Mouse (Mus musculus) kidney, embryonic 15.5 days (tissue): ENCODE data around the gene Cd244a. TPM values are rescaled to one million over a fixed set of nuclear protein-coding genes. Genes with fewer than 3 reads are reported as not detected.

Experiments
- ATAC-seq: fragments of 200-750 bp; cut with Nextera tagmentation; replicated peaks from 2 replicates; pipeline ENCODE4 v1.8.0; 2017; ENCODE audit warnings: moderate TSS enrichment; ENCODE audit not compliant: low FRiP score
- H3K27ac ChIP-seq: fragments of 300-500 bp; sonication (generic); 2 replicates; pipeline ENCODE4 v1.5.1; 2015; ENCODE audit warnings: mild to moderate bottlenecking, inconsistent platforms
- H3K27me3 ChIP-seq: fragments of 300-500 bp; sonication (generic); 2 replicates; pipeline ENCODE4 v1.6.1; 2015; ENCODE audit warnings: inconsistent platforms
- H3K36me3 ChIP-seq: fragments of 300-500 bp; sonication (generic); 2 replicates; pipeline ENCODE4 v1.6.1; 2015; ENCODE audit warnings: inconsistent platforms
- H3K4me1 ChIP-seq: fragments of 300-500 bp; sonication (generic); 2 replicates; pipeline ENCODE4 v1.6.1; 2015; ENCODE audit warnings: inconsistent platforms
- H3K4me2 ChIP-seq: fragments of 300-500 bp; sonication (generic); 2 replicates; pipeline ENCODE4 v1.6.1; 2015; ENCODE audit warnings: moderate library complexity, mild to moderate bottlenecking, inconsistent platforms
- H3K4me3 ChIP-seq: fragments of 300-500 bp; sonication (generic); replicated peaks from 2 replicates; pipeline ENCODE4 v1.5.1; 2015; ENCODE audit warnings: mild to moderate bottlenecking, inconsistent platforms
- H3K9ac ChIP-seq: fragments of 300-500 bp; sonication (generic); 2 replicates; pipeline ENCODE4 v1.6.1; 2015; ENCODE audit warnings: mild to moderate bottlenecking, inconsistent platforms
- H3K9me3 ChIP-seq: fragments of 300-500 bp; sonication (generic); replicated peaks from 2 replicates; pipeline ENCODE4 v1.6.1; 2016; ENCODE audit warnings: inconsistent platforms
- WGBS: fragments of 180-500 bp; shearing (Covaris S2); methylation state at CpG from one replicate; pipeline ENCODE4 v1.1.7; 2015; ENCODE audit warnings: mixed read lengths; 5-methylcytosine and 5-hydroxymethylcytosine counted together
- polyA plus RNA-seq: library from polyadenylated mRNA; unstranded; fragments of >200 nt; fragmentation: Nextera tagmentation; extraction: Ambion mirVana; gene quantifications from 2 replicates; pipeline ENCODE4 v1.2.1, GENCODE M21; 2015

Gene Cd244a
- polyA plus RNA-seq, 1 experiment from 2014 or later, result 0.08 TPM

DNA sequence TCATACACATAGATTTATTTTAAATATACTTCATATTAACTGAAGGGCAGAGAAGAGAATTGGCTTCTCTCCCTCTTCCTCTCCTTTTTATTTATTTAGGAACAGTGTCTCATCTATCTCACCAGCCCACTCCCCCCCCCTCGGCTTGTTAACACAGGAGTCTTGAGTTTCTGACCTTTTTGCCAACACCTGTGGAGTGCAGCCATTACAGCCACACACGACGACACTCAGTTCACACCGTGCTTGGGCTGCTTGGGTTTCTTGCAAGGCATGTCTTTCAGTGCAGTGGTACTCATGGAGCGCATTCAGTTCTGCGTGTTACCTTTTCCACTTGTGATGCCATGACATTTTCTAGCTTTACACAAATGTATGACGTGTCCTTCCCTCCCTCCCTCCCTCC, 71.0 kb downstream of the Cd244a start:
- H3K4me2 ChIP-seq, result no peak overlapping the region
- WGBS, result 47% methylated on average over 7 of the region's 7 CpGs
- peak; percentile 25; the same call in 1 of the 2 replicates for ATAC-seq
- H3K36me3 ChIP-seq, result no peaks in the 10 kb centered on the region
- no peaks in the 10 kb centered on the region for H3K4me1 ChIP-seq
- H3K9me3 ChIP-seq, result no peaks in the 10 kb centered on the region
- H3K4me3 ChIP-seq, result no peak overlapping the region
- H3K9ac ChIP-seq, result no peak overlapping the region
- H3K27ac ChIP-seq, result no peak overlapping the region
- no peaks in the 10 kb centered on the region for H3K27me3 ChIP-seq

DNA sequence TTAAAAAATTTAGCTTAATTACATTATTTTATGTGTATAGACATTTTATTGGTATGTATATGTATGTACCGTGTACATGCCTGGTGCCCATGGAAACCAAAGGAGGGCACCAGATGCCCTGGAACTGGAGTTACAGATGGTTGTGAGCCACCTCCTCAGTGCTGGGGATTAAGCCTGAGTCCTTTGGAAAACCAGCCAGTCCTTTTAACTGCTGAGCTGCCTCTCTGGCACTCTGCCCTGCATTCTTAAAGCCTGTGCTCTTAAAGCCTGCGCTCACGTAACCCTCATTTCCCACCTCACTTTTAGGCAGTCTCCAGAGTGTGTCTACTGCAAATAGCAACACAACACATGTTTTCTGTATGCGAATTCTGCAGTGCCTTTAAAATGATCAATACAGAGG, 71.9 kb downstream of the Cd244a start:
- Histone ChIP-seq H3K4me1 (no peaks in the 10 kb centered on the region), H3K36me3 (no peaks in the 10 kb centered on the region), H3K9ac (no peak overlapping the region), H3K27ac (no peak overlapping the region), H3K4me2 (no peak overlapping the region), H3K4me3 (no peak overlapping the region), H3K9me3 (no peaks in the 10 kb centered on the region), H3K27me3 (no peaks in the 10 kb centered on the region)
- 85% methylated on average over 4 of the region's 4 CpGs for WGBS
- ATAC-seq, result no peak

DNA sequence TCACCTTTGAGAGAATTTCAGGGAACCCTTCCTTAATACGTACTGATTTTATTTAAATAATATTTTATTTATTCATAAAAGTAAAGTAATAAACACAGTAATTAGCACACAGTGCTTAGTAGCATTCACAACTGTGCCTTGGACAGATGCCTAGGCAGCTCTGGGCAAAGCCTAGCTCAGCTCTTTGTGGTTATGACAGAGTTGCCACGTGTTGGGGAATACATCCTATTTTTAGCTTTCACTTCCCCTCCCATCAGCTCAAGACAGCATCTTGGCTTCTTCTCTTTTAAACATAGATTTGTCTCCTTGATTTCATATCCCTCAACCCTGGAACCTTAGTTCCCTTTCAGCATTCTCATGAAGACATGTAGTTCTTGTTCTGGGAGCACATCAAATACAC, 72.5 kb downstream of the Cd244a start:
- no peak for ATAC-seq

DNA sequence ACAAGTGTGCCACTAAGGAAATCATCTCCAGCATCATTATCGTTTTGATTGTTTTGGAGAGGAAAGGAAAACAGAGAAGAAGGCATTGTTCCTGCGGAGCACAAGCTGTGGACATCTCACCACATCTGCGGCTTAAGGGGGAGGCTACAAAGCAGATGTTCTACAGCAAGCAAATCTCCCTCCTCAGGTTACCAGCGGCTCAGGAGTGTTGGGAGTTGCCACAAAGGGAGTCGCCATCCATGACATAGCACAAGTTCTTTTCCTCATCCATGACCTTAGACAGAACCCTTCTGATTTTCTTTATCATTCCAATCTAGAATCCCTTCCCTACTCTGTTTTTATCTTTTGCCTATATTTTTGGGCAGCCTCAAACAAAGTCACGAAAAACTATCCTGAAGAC, 76.7 kb downstream of the Cd244a start:
- H3K9ac ChIP-seq, result no peak overlapping the region
- H3K4me2 ChIP-seq, result no peak overlapping the region
- H3K9me3 ChIP-seq, result no peaks in the 10 kb centered on the region
- H3K4me3 ChIP-seq, result no peak overlapping the region
- H3K27ac ChIP-seq, result no peak overlapping the region
- H3K4me1 ChIP-seq, result no peaks in the 10 kb centered on the region
- ATAC-seq, result peak; percentile 78
- H3K27me3 ChIP-seq, result no peaks in the 10 kb centered on the region
- WGBS, result 40% methylated on average over 6 of the region's 6 CpGs
- no peaks in the 10 kb centered on the region for H3K36me3 ChIP-seq

More for the DNA sequence above, 72.5 kb downstream of the Cd244a start:
- H3K36me3 ChIP-seq, result no peaks in the 10 kb centered on the region
- WGBS, result 79% methylated on average over 2 of the region's 2 CpGs
- H3K9ac ChIP-seq, result no peak overlapping the region
- H3K4me1 ChIP-seq, result no peaks in the 10 kb centered on the region
- H3K9me3 ChIP-seq, result no peaks in the 10 kb centered on the region
- H3K4me3 ChIP-seq, result no peak overlapping the region
- no peaks in the 10 kb centered on the region for H3K27me3 ChIP-seq
- H3K4me2 ChIP-seq, result no peak overlapping the region
- no peak overlapping the region for H3K27ac ChIP-seq

DNA sequence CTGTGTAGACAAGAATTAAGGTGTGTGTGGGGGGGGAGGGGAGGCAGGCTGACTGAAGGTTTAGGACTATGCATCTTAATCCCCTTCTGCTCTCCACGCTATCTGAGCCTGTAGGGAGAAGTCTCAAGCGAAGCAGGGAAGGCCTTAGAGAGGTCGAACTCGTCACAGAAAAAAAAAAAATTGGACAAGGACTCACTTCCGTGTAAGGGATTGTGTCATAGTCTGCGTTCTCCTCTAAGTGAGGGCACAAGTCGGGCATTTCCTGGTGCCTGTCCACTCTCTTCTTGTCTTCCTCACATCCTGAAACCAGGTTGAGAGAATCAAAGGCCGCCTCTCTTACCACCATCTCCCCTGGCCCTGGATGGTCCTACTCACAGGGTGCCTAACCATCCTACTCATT, 78.1 kb downstream of the Cd244a start:
- no peak for ATAC-seq
- no peak overlapping the region for H3K27ac ChIP-seq
- no peaks in the 10 kb centered on the region for H3K27me3 ChIP-seq
- H3K9me3 ChIP-seq, result no peaks in the 10 kb centered on the region
- 84% methylated on average over 8 of the region's 8 CpGs for WGBS
- no peaks in the 10 kb centered on the region for H3K4me1 ChIP-seq
- no peak overlapping the region for H3K4me2 ChIP-seq
- H3K36me3 ChIP-seq, result no peaks in the 10 kb centered on the region
- H3K9ac ChIP-seq, result no peak overlapping the region
- H3K4me3 ChIP-seq, result no peak overlapping the region

DNA sequence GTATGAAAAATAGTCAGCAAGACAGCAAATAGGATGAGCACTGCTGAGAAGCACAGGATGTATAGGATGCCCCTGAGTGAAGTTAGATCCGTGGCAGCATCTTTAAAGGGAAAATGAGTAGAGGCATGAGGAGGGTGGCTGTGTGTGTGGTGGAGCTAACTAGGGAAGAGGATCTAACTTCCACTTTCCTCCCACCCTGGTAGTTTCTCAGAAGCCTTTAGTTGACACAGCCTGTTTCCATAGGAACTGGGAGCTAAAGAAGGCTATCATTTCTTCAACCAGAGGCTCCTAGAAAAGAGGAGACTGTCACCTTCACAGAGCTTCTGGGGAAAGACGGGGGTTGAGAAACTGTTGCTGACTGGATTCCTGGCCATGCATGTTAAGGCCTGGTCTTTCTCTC, 79.7 kb downstream of the Cd244a start:
- H3K9me3 ChIP-seq, result no peaks in the 10 kb centered on the region
- H3K4me2 ChIP-seq, result no peak overlapping the region
- H3K4me3 ChIP-seq, result no peak overlapping the region
- no peak overlapping the region for H3K9ac ChIP-seq
- H3K27me3 ChIP-seq, result no peaks in the 10 kb centered on the region
- H3K4me1 ChIP-seq, result no peaks in the 10 kb centered on the region
- H3K27ac ChIP-seq, result no peak overlapping the region
- WGBS, result 71% methylated on average over 2 of the region's 2 CpGs
- no peak for ATAC-seq
- no peaks in the 10 kb centered on the region for H3K36me3 ChIP-seq

DNA sequence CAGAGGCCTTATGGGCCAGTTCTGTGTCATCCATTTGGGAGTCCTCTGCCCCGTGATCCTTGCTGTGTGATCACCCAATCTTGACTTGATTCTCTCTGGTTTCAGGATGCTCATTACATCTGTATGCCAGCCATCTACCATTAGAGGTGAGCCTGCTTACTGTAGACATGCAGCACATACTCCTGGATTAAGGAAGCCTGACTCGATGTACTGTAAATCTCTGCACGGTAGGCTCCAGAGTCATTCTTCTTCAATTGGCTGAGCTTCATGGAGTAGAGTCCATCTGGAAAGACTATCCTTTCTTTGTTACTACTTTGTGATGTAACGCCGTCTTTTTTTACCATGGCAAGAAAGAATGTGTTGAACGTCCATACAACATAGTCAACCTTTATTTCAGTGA, 81.8 kb downstream of the Cd244a start:
- Histone ChIP-seq H3K9ac (no peak overlapping the region), H3K4me2 (no peak overlapping the region), H3K27me3 (no peaks in the 10 kb centered on the region), H3K4me1 (no peaks in the 10 kb centered on the region), H3K36me3 (no peaks in the 10 kb centered on the region), H3K9me3 (no peaks in the 10 kb centered on the region), H3K4me3 (no peak overlapping the region), H3K27ac (no peak overlapping the region)
- no peak for ATAC-seq
- WGBS, result 94% methylated on average over 6 of the region's 6 CpGs

DNA sequence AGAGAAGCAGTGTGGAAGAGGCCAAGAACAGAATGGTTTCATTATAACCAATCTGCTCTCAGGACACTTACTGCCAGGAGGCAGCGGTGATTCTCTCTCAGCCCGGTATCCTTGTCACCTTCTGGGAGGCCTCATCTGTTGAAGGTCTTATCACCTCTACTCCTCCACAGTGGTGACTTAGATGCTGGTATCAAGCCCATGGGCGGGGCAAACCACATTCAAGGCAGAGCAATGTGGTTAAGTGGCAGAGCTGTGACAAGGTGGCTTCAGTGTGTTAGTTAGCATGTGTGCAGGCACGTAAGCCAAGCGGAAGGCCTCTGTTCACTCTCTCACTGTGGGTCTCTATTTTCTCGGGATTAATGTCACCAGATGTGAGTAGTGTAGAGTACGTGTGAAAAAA, 84.6 kb downstream of the Cd244a start:
- Histone ChIP-seq H3K9me3 (no peaks in the 10 kb centered on the region), H3K36me3 (no peaks in the 10 kb centered on the region), H3K27ac (no peak overlapping the region), H3K4me1 (no peaks in the 10 kb centered on the region), H3K4me3 (no peak overlapping the region), H3K27me3 (no peaks in the 10 kb centered on the region), H3K4me2 (no peak overlapping the region), H3K9ac (no peak overlapping the region)
- ATAC-seq, result no peak
- 73% methylated on average over 7 of the region's 7 CpGs for WGBS

DNA sequence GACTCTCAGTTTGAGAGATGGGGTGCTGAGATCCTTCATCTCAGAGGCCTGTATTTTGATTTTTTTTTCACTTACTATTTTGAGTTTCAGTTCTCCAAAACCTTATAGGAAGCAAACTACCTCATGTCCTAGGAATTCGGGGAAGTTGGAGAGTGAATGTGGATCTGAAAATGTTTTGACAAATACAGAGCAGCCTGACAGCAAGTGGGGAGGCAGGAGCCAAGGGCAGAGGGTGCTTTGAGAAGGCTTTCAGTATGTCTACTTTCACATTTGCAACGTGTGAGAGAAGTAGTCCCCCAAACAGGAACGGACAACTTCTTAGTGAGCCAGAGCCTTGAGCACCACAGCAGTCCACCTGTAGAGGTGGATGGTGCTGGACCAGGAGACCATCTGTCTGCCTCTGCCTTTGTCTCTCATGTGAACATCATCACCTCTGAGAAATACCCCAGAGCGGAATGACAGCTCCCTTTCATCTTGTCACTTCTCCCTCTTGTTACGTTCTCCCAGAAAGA, 87.5 kb downstream of the Cd244a start:
- no peaks in the 10 kb centered on the region for H3K36me3 ChIP-seq
- H3K9me3 ChIP-seq, result no peaks in the 10 kb centered on the region
- no peak overlapping the region for H3K27ac ChIP-seq
- no peak overlapping the region for H3K4me3 ChIP-seq
- no peaks in the 10 kb centered on the region for H3K4me1 ChIP-seq
- no peak overlapping the region for H3K4me2 ChIP-seq
- no peak overlapping the region for H3K9ac ChIP-seq
- no peak for ATAC-seq
- 58% methylated on average over 5 of the region's 5 CpGs for WGBS
- no peaks in the 10 kb centered on the region for H3K27me3 ChIP-seq

DNA sequence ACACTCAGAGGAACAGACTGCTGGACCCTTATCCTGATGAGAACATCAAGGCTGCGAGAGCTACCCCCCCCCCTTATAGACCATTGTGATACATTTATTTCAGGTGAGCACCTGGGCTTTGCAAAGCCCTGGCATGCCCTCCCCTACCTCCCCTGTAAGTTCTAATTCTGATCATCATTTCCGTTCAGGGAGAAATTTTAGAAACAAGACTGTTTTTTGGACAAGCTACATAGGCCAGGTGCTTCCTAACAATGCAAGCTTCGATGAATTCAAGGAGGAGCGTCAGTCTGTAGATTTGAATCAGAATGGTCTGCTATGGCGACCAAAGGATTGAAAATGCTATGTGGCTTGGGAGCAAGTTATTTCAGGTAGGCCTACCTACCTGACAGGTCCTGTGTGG, 88.7 kb downstream of the Cd244a start:
- WGBS, result 90% methylated on average over 5 of the region's 5 CpGs
- no peaks in the 10 kb centered on the region for H3K36me3 ChIP-seq

DNA sequence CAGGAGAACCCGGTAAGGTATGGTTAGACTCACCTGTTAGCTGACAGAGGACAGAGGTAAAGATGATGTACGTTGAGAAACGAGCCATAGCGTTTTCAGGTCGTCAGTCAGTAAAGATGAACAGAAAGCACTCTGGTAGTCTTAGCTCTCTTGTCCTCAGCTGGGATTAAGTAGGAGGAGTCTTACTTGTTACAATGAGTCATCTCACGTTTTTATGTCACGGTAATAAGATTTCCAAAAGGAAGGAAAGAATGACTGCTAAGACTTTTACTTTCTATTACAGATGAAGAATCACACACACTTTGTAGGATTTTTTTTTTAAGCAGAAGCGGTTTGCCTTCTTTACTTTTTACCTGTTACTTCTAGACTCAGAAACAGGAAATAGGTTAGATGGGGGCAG, 89.8 kb downstream of the Cd244a start:
- ATAC-seq, result no peak
- Histone ChIP-seq H3K9me3 (no peaks in the 10 kb centered on the region), H3K27ac (no peak overlapping the region), H3K9ac (no peak overlapping the region), H3K4me2 (no peak overlapping the region), H3K27me3 (no peaks in the 10 kb centered on the region), H3K36me3 (no peaks in the 10 kb centered on the region), H3K4me1 (no peaks in the 10 kb centered on the region), H3K4me3 (no peak overlapping the region)
- 81% methylated on average over 8 of the region's 8 CpGs for WGBS

More for the DNA sequence above, 88.7 kb downstream of the Cd244a start:
- no peaks in the 10 kb centered on the region for H3K4me1 ChIP-seq
- H3K27ac ChIP-seq, result no peak overlapping the region
- no peaks in the 10 kb centered on the region for H3K27me3 ChIP-seq
- H3K4me3 ChIP-seq, result no peak overlapping the region
- no peak overlapping the region for H3K9ac ChIP-seq
- ATAC-seq, result no peak
- no peaks in the 10 kb centered on the region for H3K9me3 ChIP-seq
- no peak overlapping the region for H3K4me2 ChIP-seq

DNA sequence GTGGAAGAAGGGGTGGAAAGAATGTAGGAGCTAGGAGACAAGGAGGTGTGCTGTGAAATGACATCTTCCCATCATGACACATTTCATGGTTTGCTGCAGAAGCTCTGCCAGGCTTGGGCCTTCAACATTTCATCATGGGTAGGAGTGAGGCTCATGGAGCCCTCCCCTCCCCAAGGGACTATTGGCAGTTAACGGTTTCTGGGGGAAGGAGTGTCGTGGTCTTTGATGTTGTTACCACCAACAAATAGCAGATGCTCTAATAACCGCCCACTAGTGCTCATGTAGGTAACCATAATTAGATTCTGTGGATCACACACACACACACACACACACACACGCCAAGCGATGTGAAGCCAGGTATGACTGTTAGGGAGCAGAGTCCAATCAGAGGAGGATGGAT, 93.7 kb downstream of the Cd244a start, which contains the start of gene Slamf7:
Gene Slamf7 (minus strand): TSS at position 302 of the 400 bp plus-strand sequence.
- Histone ChIP-seq H3K36me3 (no peaks in the 10 kb centered on the region), H3K4me2 (no peak within 1 kb of the TSS), H3K4me1 (no peaks in the 10 kb centered on the region), H3K4me3 (no peak within 1 kb of the TSS), H3K27ac (no peak within 1 kb of the TSS), H3K27me3 (no peaks in the 10 kb centered on the region), H3K9me3 (no peaks in the 10 kb centered on the region), H3K9ac (no peak within 1 kb of the TSS)
- 86% methylated on average over 5 of the region's 5 CpGs for WGBS
- no peak for ATAC-seq

DNA sequence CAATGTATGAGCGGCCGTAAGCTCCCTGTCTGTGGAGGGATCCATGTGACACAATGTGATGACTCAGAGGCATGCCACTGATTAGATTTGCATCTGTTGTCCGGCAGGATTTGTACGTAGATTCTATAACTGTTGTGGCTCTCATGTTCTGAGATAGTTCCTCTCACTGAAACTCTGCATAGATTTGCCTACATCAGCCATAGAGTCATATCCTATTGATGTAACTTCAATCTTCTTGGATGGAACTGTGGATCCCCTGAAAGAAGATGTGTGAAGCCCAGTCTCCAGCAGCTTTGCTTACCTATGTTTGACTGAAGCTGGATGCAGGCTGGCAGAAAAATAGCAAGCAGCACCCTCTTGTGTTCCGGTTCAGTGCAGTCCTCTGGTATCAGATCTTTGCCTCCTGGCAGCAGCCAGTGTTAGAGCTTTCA, 99.6 kb downstream of the Cd244a start:
- Histone ChIP-seq H3K36me3 (no peaks in the 10 kb centered on the region), H3K9ac (no peak overlapping the region), H3K27ac (no peak overlapping the region), H3K4me3 (no peak overlapping the region), H3K4me1 (no peaks in the 10 kb centered on the region), H3K9me3 (no peaks in the 10 kb centered on the region), H3K27me3 (no peaks in the 10 kb centered on the region), H3K4me2 (no peak overlapping the region)
- 71% methylated on average over 5 of the region's 5 CpGs for whole genome bisulfite sequencing
- ATAC-seq, result 0 out of 2 replicates have a peak, but pooled peaks have one; percentile 33
